Mouse (Mus musculus): Measurements from ENCODE around the gene Metrn. TPM values are rescaled to one million over a fixed set of nuclear protein-coding genes. Genes with fewer than 3 reads are reported as not detected.

Gene Metrn
- polyA plus RNA-seq (2015; fragmentation: Nextera tagmentation; extraction: Ambion mirVana), result 120 and 140 TPM in 2 replicates

GRCm38 (mm10) chr17:25796951-25797369, at the start of gene Metrn:
Gene Metrn (minus strand): TSS chr17:25797136.

GRCm38 (mm10) chr17:25844396-25844901, 47.5 kb upstream of the Metrn start, which contains the start of gene Rhot2:
Gene Rhot2 (minus strand): TSS chr17:25844851.

GRCm38 (mm10) chr17:25841117-25841880, 44.4 kb upstream of the Metrn start, which contains the start of gene Gm20683:
Gene Gm20683 (minus strand): TSS chr17:25841763.

GRCm38 (mm10) chr17:25837076-25837410, 40.1 kb upstream of the Metrn start, which contains the start of gene Rhbdl1:
Gene Rhbdl1 (minus strand): TSS chr17:25837295.

GRCm38 (mm10) chr17:25833291-25833663, 36.3 kb upstream of the Metrn start, which contains the start of gene Stub1:
Gene Stub1 (minus strand): TSS chr17:25833404.

GRCm38 (mm10) chr17:25828712-25829557, 32.0 kb upstream of the Metrn start, which contains the start of gene Jmjd8:
Gene Jmjd8 (plus strand): TSS chr17:25828867.

GRCm38 (mm10) chr17:25823452-25823851, 26.5 kb upstream of the Metrn start, which contains the start of gene Wdr24:
Gene Wdr24 (plus strand): TSS chr17:25823627.

GRCm38 (mm10) chr17:25808789-25809605, 12.1 kb upstream of the Metrn start, which contains the start of gene Fbxl16:
Gene Fbxl16 (plus strand): TSS chr17:25809085.

GRCm38 (mm10) chr17:25795609-25796092, 1.3 kb downstream of the Metrn start, which contains the start of gene AC134908.4:
Gene AC134908.4 (minus strand): TSS chr17:25795659.

GRCm38 (mm10) chr17:25792615-25793014, 4.3 kb downstream of the Metrn start, which contains the start of gene Fam173a:
Gene Fam173a (minus strand): TSS chr17:25792901.

GRCm38 (mm10) chr17:25786280-25786679, 10.7 kb downstream of the Metrn start, which contains the start of gene Ccdc78:
Gene Ccdc78 (plus strand): TSS chr17:25786580.

GRCm38 (mm10) chr17:25785281-25785745, 11.6 kb downstream of the Metrn start, which contains the start of gene Haghl:
Gene Haghl (minus strand): TSS chr17:25785673.

GRCm38 (mm10) chr17:25773549-25774120, 23.3 kb downstream of the Metrn start, which contains the start of gene Narfl:
Gene Narfl (plus strand): TSS chr17:25773776.

GRCm38 (mm10) chr17:25754241-25754640, 42.7 kb downstream of the Metrn start, which contains the start of gene Msln:
Gene Msln (minus strand): TSS chr17:25754378.

Small RNA genes lying within 50 kb of the gene (microRNA-seq; reads per million reads assigned to microRNA genes)
- gene Gm25083, result not detected
- gene Mir3082, result not detected
- not detected for gene Mir6966

Other genes starting within 250 kb of the Metrn start
- 41.4 and 42.9 TPM in 2 replicates for gene Sox8, start 226.4 kb downstream of the Metrn start, polyA plus RNA-seq (2015; fragmentation: Nextera tagmentation; extraction: Ambion mirVana)
- gene Lmf1, start 218.1 kb downstream of the Metrn start, polyA plus RNA-seq (2015; fragmentation: Nextera tagmentation; extraction: Ambion mirVana), result 26.5 and 30.9 TPM in 2 replicates
- 25.0 and 25.7 TPM in 2 replicates for gene Gng13, start 80.0 kb downstream of the Metrn start, polyA plus RNA-seq (2015; fragmentation: Nextera tagmentation; extraction: Ambion mirVana)
- gene Chtf18, start 69.7 kb downstream of the Metrn start, polyA plus RNA-seq (2015; fragmentation: Nextera tagmentation; extraction: Ambion mirVana), result 3.3 and 3.6 TPM in 2 replicates
- 28.2 and 33.0 TPM in 2 replicates for gene Rpusd1, start 69.5 kb downstream of the Metrn start, polyA plus RNA-seq (2015; fragmentation: Nextera tagmentation; extraction: Ambion mirVana)
- not detected in 2 replicates for gene Mslnl, start 61.1 kb downstream of the Metrn start, polyA plus RNA-seq (2015; fragmentation: Nextera tagmentation; extraction: Ambion mirVana)
- 4.9 and 9.2 TPM in 2 replicates for gene Msln, start 42.8 kb downstream of the Metrn start, polyA plus RNA-seq (2015; fragmentation: Nextera tagmentation; extraction: Ambion mirVana)
- 22.1 and 26.8 TPM in 2 replicates for gene Narfl, start 23.4 kb downstream of the Metrn start, polyA plus RNA-seq (2015; fragmentation: Nextera tagmentation; extraction: Ambion mirVana)
- 239 and 280 TPM in 2 replicates for gene Haghl, start 11.5 kb downstream of the Metrn start, polyA plus RNA-seq (2015; fragmentation: Nextera tagmentation; extraction: Ambion mirVana)
- 0.57 and 0.65 TPM in 2 replicates for gene Ccdc78, start 10.6 kb downstream of the Metrn start, polyA plus RNA-seq (2015; fragmentation: Nextera tagmentation; extraction: Ambion mirVana)
- 114 and 116 TPM in 2 replicates for gene Fam173a, start 4.2 kb downstream of the Metrn start, polyA plus RNA-seq (2015; fragmentation: Nextera tagmentation; extraction: Ambion mirVana)
- gene AC134908.4, start 1.5 kb downstream of the Metrn start, polyA plus RNA-seq (2015; fragmentation: Nextera tagmentation; extraction: Ambion mirVana), result 3.6 and 5.2 TPM in 2 replicates
- 55.3 and 58.9 TPM in 2 replicates for gene Fbxl16, start 11.9 kb upstream of the Metrn start, polyA plus RNA-seq (2015; fragmentation: Nextera tagmentation; extraction: Ambion mirVana)
- 21.0 and 21.7 TPM in 2 replicates for gene Wdr24, start 26.5 kb upstream of the Metrn start, polyA plus RNA-seq (2015; fragmentation: Nextera tagmentation; extraction: Ambion mirVana)
- 37.1 and 44.5 TPM in 2 replicates for gene Jmjd8, start 31.7 kb upstream of the Metrn start, polyA plus RNA-seq (2015; fragmentation: Nextera tagmentation; extraction: Ambion mirVana)
- gene Stub1, start 36.3 kb upstream of the Metrn start, polyA plus RNA-seq (2015; fragmentation: Nextera tagmentation; extraction: Ambion mirVana), result 354 and 408 TPM in 2 replicates
- 89.7 and 104 TPM in 2 replicates for gene Rhbdl1, start 40.2 kb upstream of the Metrn start, polyA plus RNA-seq (2015; fragmentation: Nextera tagmentation; extraction: Ambion mirVana)
- 13.1 and 18.9 TPM in 2 replicates for gene Gm20683, start 44.6 kb upstream of the Metrn start, polyA plus RNA-seq (2015; fragmentation: Nextera tagmentation; extraction: Ambion mirVana)
- 13.5 and 19.5 TPM in 2 replicates for gene Rhot2, start 47.7 kb upstream of the Metrn start, polyA plus RNA-seq (2015; fragmentation: Nextera tagmentation; extraction: Ambion mirVana)
- gene Wdr90, start 64.4 kb upstream of the Metrn start, polyA plus RNA-seq (2015; fragmentation: Nextera tagmentation; extraction: Ambion mirVana), result 9.4 and 12.7 TPM in 2 replicates
- 64.6 and 66.2 TPM in 2 replicates for gene Mcrip2, start 71.6 kb upstream of the Metrn start, polyA plus RNA-seq (2015; fragmentation: Nextera tagmentation; extraction: Ambion mirVana)
- 81.0 and 83.3 TPM in 2 replicates for gene Mettl26, start 77.9 kb upstream of the Metrn start, polyA plus RNA-seq (2015; fragmentation: Nextera tagmentation; extraction: Ambion mirVana)
- 0.27 and 0.46 TPM in 2 replicates for gene Wfikkn1, start 83.7 kb upstream of the Metrn start, polyA plus RNA-seq (2015; fragmentation: Nextera tagmentation; extraction: Ambion mirVana)
- gene Rab40c, start 122.6 kb upstream of the Metrn start, polyA plus RNA-seq (2015; fragmentation: Nextera tagmentation; extraction: Ambion mirVana), result 37.8 and 40.6 TPM in 2 replicates
- 60.7 and 77.8 TPM in 2 replicates for gene Pigq, start 147.8 kb upstream of the Metrn start, polyA plus RNA-seq (2015; fragmentation: Nextera tagmentation; extraction: Ambion mirVana)
- gene Nhlrc4, start 147.8 kb upstream of the Metrn start, polyA plus RNA-seq (2015; fragmentation: Nextera tagmentation; extraction: Ambion mirVana), result not detected in 2 replicates
- gene A930017K11Rik, start 155.4 kb upstream of the Metrn start, polyA plus RNA-seq (2015; fragmentation: Nextera tagmentation; extraction: Ambion mirVana), result 0.19 TPM in 1 of 2 replicates, not detected in the other
- gene Capn15, start 188.7 kb upstream of the Metrn start, polyA plus RNA-seq (2015; fragmentation: Nextera tagmentation; extraction: Ambion mirVana), result 14.2 and 17.7 TPM in 2 replicates